ENCODE assay signal across 8 mouse cellular contexts in the genomic region with DNA sequence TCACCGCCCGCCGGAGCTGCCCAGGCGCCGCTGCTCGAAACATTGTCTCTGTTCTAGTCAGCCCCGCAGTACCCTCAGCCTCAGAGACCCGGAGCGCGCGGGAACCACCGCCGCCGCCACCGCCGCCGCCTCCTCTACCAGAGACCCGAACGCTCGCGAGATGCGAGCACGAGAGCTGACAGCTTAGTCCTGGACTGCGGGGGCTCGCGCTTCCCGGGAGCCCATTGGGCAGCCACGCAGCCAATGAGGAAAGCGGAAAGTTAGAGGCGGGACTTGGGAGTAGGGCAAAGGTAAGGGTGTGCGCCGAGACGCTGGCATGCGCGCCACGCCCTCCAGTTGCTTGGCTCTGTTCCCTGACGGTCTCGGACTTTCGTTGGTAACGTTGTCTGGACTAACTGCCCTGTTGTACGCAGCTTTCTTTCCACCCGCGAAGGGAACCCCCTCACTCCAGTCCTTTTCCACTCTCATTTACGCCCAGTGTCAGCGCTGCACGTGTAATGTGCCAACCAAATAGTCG. TPM values are rescaled to one million over a fixed set of nuclear protein-coding genes. Genes with fewer than 3 reads are reported as not detected.
DNase-seq lines count a peak whose midpoint lies in the region; ATAC-seq and TF ChIP-seq lines count a peak whose summit lies in the region.

Gene Etfa (minus strand): TSS at position 217 of the 517 bp plus-strand sequence.

- peak within 1 kb of the TSS; percentile 76 for H3K4me2 ChIP-seq in kidney, embryonic 14.5 days (replicated peaks; ENCODE audit: low read depth, low read length)
- peak within 1 kb of the TSS; percentile 80 for H3K4me2 ChIP-seq in limb, embryonic 15.5 days

- peak; percentile 99 for ATAC-seq in kidney, embryonic 14.5 days (ENCODE audit: low FRiP score, low TSS enrichment)
- ATAC-seq in limb, embryonic 15.5 days (ENCODE audit: insufficient number of reproducible peaks, low FRiP score, low TSS enrichment, low read depth) = peak; percentile 98

- peaks cover 5% of the 10 kb centered on the region; the same call in 1 of the 2 replicates for H3K4me1 ChIP-seq in bone marrow macrophage, adult 2 months (ENCODE audit: control insufficient read depth, insufficient read depth, low read length)
- H3K4me1 ChIP-seq in embryonic fibroblast, embryonic 13.5 days (ENCODE audit: control insufficient read depth, insufficient read depth, low read length) = no peaks in the 10 kb centered on the region
- peaks cover 11% of the 10 kb centered on the region; the same call in 1 of the 2 replicates for H3K4me1 ChIP-seq in kidney, embryonic 14.5 days (ENCODE audit: control insufficient read depth, insufficient read depth, low read length)
- peaks cover 4% of the 10 kb centered on the region for H3K4me1 ChIP-seq in limb, embryonic 15.5 days

- TF ChIP-seq CTCF in bone marrow macrophage, adult 2 months (IDR thresholded peaks at IDR 0.05; ENCODE audit: low read depth, low read length) = no peak
- no peak for TF ChIP-seq CTCF in embryonic fibroblast, embryonic 13.5 days (IDR thresholded peaks at IDR 0.05; ENCODE audit: borderline replicate concordance, insufficient read depth, low read length)

- peaks cover 3% of the 10 kb centered on the region; the same call in 1 of the 2 replicates for H3K27me3 ChIP-seq in kidney, embryonic 14.5 days (ENCODE audit: control insufficient read depth, insufficient read depth, low read length)
- H3K27me3 ChIP-seq in limb, embryonic 15.5 days = 0 out of 2 replicates have a peak, but pooled peaks cover 7% of the 10 kb centered on the region

- peak within 1 kb of the TSS; percentile 94 for H3K4me3 ChIP-seq in bone marrow macrophage, adult 2 months (ENCODE audit: insufficient read depth, low read length)
- H3K4me3 ChIP-seq in embryonic fibroblast, embryonic 13.5 days (ENCODE audit: insufficient read depth, low read length) = peak within 1 kb of the TSS; percentile 76
- H3K4me3 ChIP-seq in kidney, embryonic 14.5 days (ENCODE audit: low read length) = peak within 1 kb of the TSS; percentile 96
- H3K4me3 ChIP-seq in limb, embryonic 15.5 days = peak within 1 kb of the TSS; percentile 91

- WGBS in kidney, embryonic 14.5 days = under 1% methylated on average over 47 of the region's 47 CpGs
- under 1% methylated on average over 47 of the region's 47 CpGs for WGBS in limb, embryonic 15.5 days

- no peaks in the 10 kb centered on the region for H3K36me3 ChIP-seq in kidney, embryonic 14.5 days (ENCODE audit: control insufficient read depth, insufficient read depth, low read length)
- H3K36me3 ChIP-seq in limb, embryonic 15.5 days = no peaks in the 10 kb centered on the region

- peak within 1 kb of the TSS; percentile 87 for H3K27ac ChIP-seq in bone marrow macrophage, adult 2 months (ENCODE audit: insufficient read depth, low read depth, low read length)
- H3K27ac ChIP-seq in embryonic fibroblast, embryonic 13.5 days (ENCODE audit: insufficient read depth, low read length) = peak within 1 kb of the TSS; percentile 55
- H3K27ac ChIP-seq in kidney, embryonic 14.5 days (ENCODE audit: low read depth, low read length) = peak within 1 kb of the TSS; percentile 85
- H3K27ac ChIP-seq in limb, embryonic 15.5 days = peak within 1 kb of the TSS; percentile 90

- peak within 1 kb of the TSS; percentile 93 for H3K9ac ChIP-seq in kidney, embryonic 14.5 days (ENCODE audit: low read depth, low read length)
- H3K9ac ChIP-seq in limb, embryonic 15.5 days = peak within 1 kb of the TSS; percentile 92

- peak; percentile 98 for DNase-seq in A20 (ENCODE audit: low read depth, low spot score)
- peak; percentile 96 for DNase-seq in heart, adult 9 months (ENCODE audit: low spot score in 2 of 2)
- peak; percentile 88 to 89 for DNase-seq in monocyte, adult 2 months (ENCODE audit: low read depth in 1 of 2, low spot score in 2 of 2)
- DNase-seq in spleen, postnatal 36 days (ENCODE audit: low spot score in 2 of 2) = peak; percentile 96 to 98

- TF ChIP-seq POLR2A in bone marrow macrophage, adult 2 months (IDR thresholded peaks at IDR 0.05; ENCODE audit: borderline replicate concordance, low read depth, low read length) = no peak
- TF ChIP-seq POLR2A in embryonic fibroblast, embryonic 13.5 days (IDR thresholded peaks at IDR 0.05; ENCODE audit: low read depth, low read length) = peak; percentile 66

- no peaks in the 10 kb centered on the region for H3K9me3 ChIP-seq in kidney, embryonic 14.5 days (ENCODE audit: control insufficient read depth, low read length)
- H3K9me3 ChIP-seq in limb, embryonic 15.5 days = no peaks in the 10 kb centered on the region

RNA-seq across cellular contexts. Expression of gene Etfa, which starts in this region (rescaled TPM):
- polyA plus RNA-seq in bone marrow macrophage, adult 2 months (2012; ENCODE audit: insufficient read depth, insufficient read length, missing spikeins) = 70.4 and 70.5 TPM in 2 replicates
- polyA plus RNA-seq in embryonic fibroblast, embryonic 13.5 days (2011; ENCODE audit: insufficient read length, low read depth, missing spikeins) = 90.7 and 94.8 TPM in 2 replicates
- polyA plus RNA-seq in kidney, embryonic 14.5 days (2014; fragmentation: Nextera tagmentation; extraction: Ambion mirVana) = 189 and 190 TPM in 2 replicates
- 188 and 191 TPM in 2 replicates for polyA plus RNA-seq in limb, embryonic 15.5 days (2015; fragmentation: Nextera tagmentation; extraction: Ambion mirVana)

Comparison
In these comparisons a context has a peak if more than half of its experiments do, and no peak if none do; other contexts are left out.
1. Peak in every context shown above with its lines: DNase-seq, ATAC-seq, H3K4me3 ChIP-seq and H3K27ac ChIP-seq.